Mouse (Mus musculus): ENCODE data around the gene Map4. TPM values are rescaled to one million over a fixed set of nuclear protein-coding genes. Genes with fewer than 3 reads are reported as not detected.

Map4 gene
- 37.0 TPM for polyA plus RNA-seq (2014; fragmentation: Illumina TruSeq; extraction: RNeasy Lipid Tissue Mini Kit (QIAGEN cat#74804); ENCODE audit: low read depth, low replicate concordance)

GRCm38 (mm10) chr9:109931257-109932171 is at the start of gene Map4:
Gene Map4, plus strand, starts transcription at chr9:109931460.

GRCm38 (mm10) chr9:110116977-110117778 is 185.9 kb downstream of the Map4 start, which contains the start of gene Smarcc1:
Gene Smarcc1, plus strand, starts transcription at chr9:110117708.

GRCm38 (mm10) chr9:110117779-110118139 is 186.5 kb downstream of the Map4 start, which contains the start of gene Dhx30:
Gene Dhx30, minus strand, starts transcription at chr9:110117830.

Other genes with a start within 250 kb of the Map4 start
- gene Fbxw18, start 228.8 kb upstream of the Map4 start, polyA plus RNA-seq (2014; fragmentation: Illumina TruSeq; extraction: RNeasy Lipid Tissue Mini Kit (QIAGEN cat#74804); ENCODE audit: low read depth, low replicate concordance) = not detected
- gene Fbxw26, start 185.4 kb upstream of the Map4 start, polyA plus RNA-seq (2014; fragmentation: Illumina TruSeq; extraction: RNeasy Lipid Tissue Mini Kit (QIAGEN cat#74804); ENCODE audit: low read depth, low replicate concordance) = not detected
- not detected for gene Fbxw27, start 140.8 kb upstream of the Map4 start, polyA plus RNA-seq (2014; fragmentation: Illumina TruSeq; extraction: RNeasy Lipid Tissue Mini Kit (QIAGEN cat#74804); ENCODE audit: low read depth, low replicate concordance)
- 2.3 TPM for gene Spink8, start 119.2 kb upstream of the Map4 start, polyA plus RNA-seq (2014; fragmentation: Illumina TruSeq; extraction: RNeasy Lipid Tissue Mini Kit (QIAGEN cat#74804); ENCODE audit: low read depth, low replicate concordance)
- 4.8 TPM for gene Nme6, start 98.7 kb upstream of the Map4 start, polyA plus RNA-seq (2014; fragmentation: Illumina TruSeq; extraction: RNeasy Lipid Tissue Mini Kit (QIAGEN cat#74804); ENCODE audit: low read depth, low replicate concordance)
- gene Camp, start 81.8 kb upstream of the Map4 start, polyA plus RNA-seq (2014; fragmentation: Illumina TruSeq; extraction: RNeasy Lipid Tissue Mini Kit (QIAGEN cat#74804); ENCODE audit: low read depth, low replicate concordance) = not detected
- gene Cdc25a, start 55.9 kb upstream of the Map4 start, polyA plus RNA-seq (2014; fragmentation: Illumina TruSeq; extraction: RNeasy Lipid Tissue Mini Kit (QIAGEN cat#74804); ENCODE audit: low read depth, low replicate concordance) = 13.1 TPM
- gene Smarcc1, start 186.2 kb downstream of the Map4 start, polyA plus RNA-seq (2014; fragmentation: Illumina TruSeq; extraction: RNeasy Lipid Tissue Mini Kit (QIAGEN cat#74804); ENCODE audit: low read depth, low replicate concordance) = 70.5 TPM
- gene Dhx30, start 186.4 kb downstream of the Map4 start, polyA plus RNA-seq (2014; fragmentation: Illumina TruSeq; extraction: RNeasy Lipid Tissue Mini Kit (QIAGEN cat#74804); ENCODE audit: low read depth, low replicate concordance) = 32.7 TPM